Mouse (Mus musculus): ENCODE measurements at regions not wholly inside any gene's neighbourhood (a gene's known extent, or its start where the extent isn't known, plus 50 kb on each side); places are given as distances from the start of the nearest gene placed in this dataset.

DNA sequence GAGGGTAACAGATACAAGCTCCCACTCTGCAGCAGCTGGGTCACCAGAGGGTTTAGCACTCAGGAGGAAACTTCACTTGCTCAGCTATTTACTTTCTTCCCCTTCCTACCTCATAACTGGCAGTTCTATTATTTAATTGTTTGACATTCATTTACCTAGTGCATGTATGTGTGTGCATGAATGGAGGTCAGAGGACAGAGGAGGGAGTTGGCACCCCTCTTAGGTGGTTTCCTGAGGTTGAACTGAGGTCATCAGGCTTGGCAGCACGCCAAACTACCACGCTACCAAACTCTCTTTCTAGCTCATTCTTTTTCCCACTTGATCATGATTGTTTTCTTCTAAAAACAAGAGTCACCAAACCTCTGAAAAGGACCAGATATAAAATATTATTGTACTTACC, 202.4 kb upstream of the Krr1 start:
- TF ChIP-seq EP300 (IDR thresholded peaks at IDR 0.05; ENCODE audit: low read depth in 1 of 2, low read length in 2 of 2) (no peak), E2F4 (IDR thresholded peaks at IDR 0.05; ENCODE audit: borderline replicate concordance, low read depth, low read length) (no peak), ZMIZ1 (IDR thresholded peaks at IDR 0.05; ENCODE audit: low read depth, low read length) (no peak), ZC3H11A (IDR thresholded peaks at IDR 0.05; ENCODE audit: low read depth, low read length) (no peak), MAX (IDR thresholded peaks at IDR 0.05; ENCODE audit: low read length) (no peak), MAFK (IDR thresholded peaks at IDR 0.05; ENCODE audit: borderline replicate concordance, low read depth, low read length) (no peak)

DNA sequence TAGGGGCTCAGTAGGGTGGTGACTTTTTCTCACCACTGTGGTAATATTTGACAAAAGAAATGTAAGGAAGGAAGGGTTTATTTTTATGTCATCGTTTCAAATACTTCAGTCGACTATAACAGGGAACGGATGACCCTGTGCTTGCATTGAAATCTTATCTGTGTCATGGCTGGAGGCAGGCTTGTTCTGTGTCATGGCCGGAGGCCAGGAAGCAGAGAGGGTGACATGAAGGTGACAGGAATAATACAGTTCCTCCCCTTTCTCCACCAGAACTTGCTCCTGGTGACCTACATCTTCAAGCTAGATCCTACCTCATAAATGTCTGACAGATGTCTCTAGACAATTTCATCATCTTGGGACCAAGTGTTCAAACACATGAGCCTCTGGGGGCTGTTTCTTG, 201.5 kb upstream of the Krr1 start:
- Histone ChIP-seq H3K27me3 (ENCODE audit: control insufficient read depth in 1 of 2, insufficient read depth in 2 of 2, low read length in 2 of 2) (no peaks in the 10 kb centered on the region), H3K79me2 (ENCODE audit: control insufficient read depth, insufficient read depth, low read length, poor library complexity) (no peaks in the 10 kb centered on the region), H3K27ac (ENCODE audit: control insufficient read depth, low read depth, low read length) (no peak overlapping the region), H3K9me3 (replicated peaks; ENCODE audit: insufficient read depth, low read length) (no peaks in the 10 kb centered on the region), H3K4me1 (ENCODE audit: control insufficient read depth in 1 of 2, insufficient read depth in 2 of 2, low read length in 2 of 2) (no peaks in the 10 kb centered on the region), H3K36me3 (ENCODE audit: control insufficient read depth in 1 of 2, insufficient read depth in 2 of 2, low read length in 2 of 2) (no peaks in the 10 kb centered on the region), H3K4me3 (ENCODE audit: control insufficient read depth in 1 of 2, insufficient read depth in 1 of 2, low read depth in 2 of 2, low read length in 2 of 2) (no peak overlapping the region), H3K9ac (ENCODE audit: control insufficient read depth, low read depth, low read length, poor library complexity, severe bottlenecking) (no peak overlapping the region)
- TF ChIP-seq TBP (IDR thresholded peaks at IDR 0.05; ENCODE audit: low read depth, low read length) (no peak), USF1 (IDR thresholded peaks at IDR 0.05; ENCODE audit: low read depth, low read length) (no peak), NRF1 (IDR thresholded peaks at IDR 0.05; ENCODE audit: insufficient read depth, low read depth, low read length, poor library complexity, severe bottlenecking) (no peak), HCFC1 (IDR thresholded peaks at IDR 0.05; ENCODE audit: low read depth, low read length) (no peak), CHD1 (IDR thresholded peaks at IDR 0.05; ENCODE audit: low read depth, low read length) (no peak)
- DNase-seq (ENCODE audit: low read depth, low spot score): no peak

More for the DNA sequence above, 202.4 kb upstream of the Krr1 start:
- Histone ChIP-seq H3K79me2 (ENCODE audit: control insufficient read depth, insufficient read depth, low read length, poor library complexity) (no peaks in the 10 kb centered on the region), H3K27ac (ENCODE audit: control insufficient read depth, low read depth, low read length) (no peak overlapping the region), H3K36me3 (ENCODE audit: control insufficient read depth in 1 of 2, insufficient read depth in 2 of 2, low read length in 2 of 2) (no peaks in the 10 kb centered on the region), H3K9me3 (replicated peaks; ENCODE audit: insufficient read depth, low read length) (no peaks in the 10 kb centered on the region), H3K9ac (ENCODE audit: control insufficient read depth, low read depth, low read length, poor library complexity, severe bottlenecking) (no peak overlapping the region), H3K4me3 (ENCODE audit: control insufficient read depth in 1 of 2, insufficient read depth in 1 of 2, low read depth in 2 of 2, low read length in 2 of 2) (no peak overlapping the region), H3K27me3 (ENCODE audit: control insufficient read depth in 1 of 2, insufficient read depth in 2 of 2, low read length in 2 of 2) (no peaks in the 10 kb centered on the region), H3K4me1 (ENCODE audit: control insufficient read depth in 1 of 2, insufficient read depth in 2 of 2, low read length in 2 of 2) (no peaks in the 10 kb centered on the region)
- peak; percentile 5 for DNase-seq (ENCODE audit: low read depth, low spot score)

DNA sequence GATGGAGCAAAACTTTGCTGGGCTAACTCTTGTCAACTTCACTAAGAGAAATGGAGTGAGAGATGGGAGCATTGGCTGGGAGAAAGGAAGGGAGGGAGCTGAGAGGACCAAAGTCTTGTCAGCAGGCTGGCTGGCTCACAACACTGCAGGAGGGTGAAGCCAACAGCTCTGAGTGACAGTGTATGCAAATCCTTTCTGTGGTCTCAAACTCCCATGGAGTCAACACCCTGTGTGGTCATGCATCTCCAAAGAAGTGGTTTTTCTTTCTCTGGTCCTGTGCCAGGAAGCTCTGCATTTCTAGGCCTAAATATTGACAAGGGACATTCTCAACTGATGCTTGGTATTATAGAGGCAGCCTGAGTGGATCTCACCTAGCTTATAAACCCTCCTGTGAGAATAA, 194.9 kb upstream of the Krr1 start:
- DNase-seq (ENCODE audit: low read depth, low spot score): no peak
- no peak overlapping the region for H3K4me3 ChIP-seq (ENCODE audit: control insufficient read depth in 1 of 2, insufficient read depth in 1 of 2, low read depth in 2 of 2, low read length in 2 of 2)
- H3K79me2 ChIP-seq (ENCODE audit: control insufficient read depth, insufficient read depth, low read length, poor library complexity): no peaks in the 10 kb centered on the region
- no peak overlapping the region for H3K9ac ChIP-seq (ENCODE audit: control insufficient read depth, low read depth, low read length, poor library complexity, severe bottlenecking)
- no peak overlapping the region for H3K27ac ChIP-seq (ENCODE audit: control insufficient read depth, low read depth, low read length)
- no peak for TF ChIP-seq ELF1 (IDR thresholded peaks at IDR 0.05; ENCODE audit: low read depth, low read length)
- TF ChIP-seq MYC (IDR thresholded peaks at IDR 0.05; ENCODE audit: low read depth, low read length): no peak
- TF ChIP-seq CTCF (IDR thresholded peaks at IDR 0.05 in 2 of 3, conservative IDR thresholded peaks at IDR 0.05 in 1 of 3; ENCODE audit: control insufficient read depth in 1 of 3, insufficient read depth in 1 of 3, low read depth in 2 of 3, low read length in 3 of 3, poor library complexity in 1 of 3, severe bottlenecking in 1 of 3): no peak
- TF ChIP-seq KAT2A (conservative IDR thresholded peaks at IDR 0.05; ENCODE audit: low read depth, low read length): no peak
- no peak for TF ChIP-seq SIN3A (IDR thresholded peaks at IDR 0.05; ENCODE audit: low read length)
- no peak for TF ChIP-seq BHLHE40 (IDR thresholded peaks at IDR 0.05; ENCODE audit: borderline replicate concordance, low read depth, low read length)
- no peak for TF ChIP-seq SMC3 (IDR thresholded peaks at IDR 0.05; ENCODE audit: low read depth, low read length)
- TF ChIP-seq TBP (IDR thresholded peaks at IDR 0.05; ENCODE audit: low read depth, low read length): no peak
- TF ChIP-seq NRF1 (IDR thresholded peaks at IDR 0.05; ENCODE audit: insufficient read depth, low read depth, low read length, poor library complexity, severe bottlenecking): no peak
- no peak for TF ChIP-seq POLR2A (IDR thresholded peaks at IDR 0.05; ENCODE audit: control insufficient read depth in 1 of 2, insufficient read depth in 1 of 2, low read depth in 1 of 2, low read length in 2 of 2, poor library complexity in 1 of 2)
- TF ChIP-seq RCOR1 (IDR thresholded peaks at IDR 0.05; ENCODE audit: low read depth, low read length): no peak
- TF ChIP-seq HCFC1 (IDR thresholded peaks at IDR 0.05; ENCODE audit: low read depth, low read length): no peak
- no peak for TF ChIP-seq RAD21 (IDR thresholded peaks at IDR 0.05; ENCODE audit: low read depth, low read length)
- no peak for TF ChIP-seq MAZ (IDR thresholded peaks at IDR 0.05; ENCODE audit: low read depth, low read length)
- TF ChIP-seq GABPA (IDR thresholded peaks at IDR 0.05; ENCODE audit: low read depth, low read length): no peak
- no peak for TF ChIP-seq EP300 (IDR thresholded peaks at IDR 0.05; ENCODE audit: low read depth in 1 of 2, low read length in 2 of 2)
- no peak for TF ChIP-seq JUND (IDR thresholded peaks at IDR 0.05; ENCODE audit: low read depth, low read length)
- no peaks in the 10 kb centered on the region; a peak in 1 of 4 replicates for H3K27me3 ChIP-seq (ENCODE audit: control insufficient read depth in 1 of 2, insufficient read depth in 2 of 2, low read length in 2 of 2)
- H3K36me3 ChIP-seq (ENCODE audit: control insufficient read depth in 1 of 2, insufficient read depth in 2 of 2, low read length in 2 of 2): no peaks in the 10 kb centered on the region
- H3K9me3 ChIP-seq (replicated peaks; ENCODE audit: insufficient read depth, low read length): no peaks in the 10 kb centered on the region
- no peaks in the 10 kb centered on the region for H3K4me1 ChIP-seq (ENCODE audit: control insufficient read depth in 1 of 2, insufficient read depth in 2 of 2, low read length in 2 of 2)

All from MEL (cell line).